Mouse (Mus musculus) lung, embryonic 14.5 days (tissue): ENCODE measurements around the gene Xlr3c. TPM values are rescaled to one million over a fixed set of nuclear protein-coding genes. Genes with fewer than 3 reads are reported as not detected.
"Not testable (repeated sequence)": the region's sequence is repeated elsewhere in the genome, so short reads cannot be mapped to it uniquely, and the experiment has no call there.

Experiments
- ATAC-seq: fragments of 200-750 bp; cut with Nextera tagmentation; 2 replicates; pipeline ENCODE4 v1.8.0; 2017; ENCODE audit warnings: mild to moderate bottlenecking, moderate TSS enrichment, moderate library complexity; ENCODE audit not compliant: insufficient read depth
- DNase-seq: peaks from one replicate; pipeline ENCODE4 v3.0.0-alpha.2; 2015
- H3K27ac ChIP-seq: fragments of 300-500 bp; sonication (generic); 2 replicates; pipeline ENCODE4 v1.5.1; 2014; ENCODE audit warnings: low read depth, mild to moderate bottlenecking, moderate library complexity
- H3K27me3 ChIP-seq: fragments of 300-500 bp; sonication (generic); 2 replicates; pipeline ENCODE4 v1.6.1; 2014; ENCODE audit warnings: low read length, control low read depth; ENCODE audit not compliant: insufficient read depth
- H3K36me3 ChIP-seq: fragments of 300-500 bp; sonication (generic); 2 replicates; pipeline ENCODE4 v1.6.1; 2014; ENCODE audit warnings: control low read depth; ENCODE audit not compliant: insufficient read depth
- H3K4me1 ChIP-seq: fragments of 300-500 bp; sonication (generic); 2 replicates; pipeline ENCODE4 v1.6.1; 2014; ENCODE audit warnings: antibody characterized with exemption, control low read depth; ENCODE audit not compliant: insufficient read depth
- H3K4me2 ChIP-seq: fragments of 300-500 bp; sonication (generic); 2 replicates; pipeline ENCODE4 v1.6.1; 2014; ENCODE audit warnings: mild to moderate bottlenecking
- H3K4me3 ChIP-seq: fragments of 300-500 bp; sonication (generic); 2 replicates; pipeline ENCODE4 v1.5.1; 2014; ENCODE audit warnings: low read depth, low read length
- H3K9ac ChIP-seq: fragments of 300-500 bp; sonication (generic); 2 replicates; pipeline ENCODE4 v1.6.1; 2014
- H3K9me3 ChIP-seq: fragments of 300-500 bp; sonication (generic); 2 replicates; pipeline ENCODE4 v1.6.1; 2016; ENCODE audit warnings: low read depth, low read length, control low read depth
- CTCF ChIP-seq: IDR thresholded peaks from 2 replicates; pipeline ENCODE4 v1.5.1; 2016; ENCODE audit warnings: antibody characterized with exemption, low read depth
- WGBS: fragments of 180-500 bp; shearing (Covaris S2); extraction: QIAGEN DNeasy Blood & Tissue Kit; methylation state at CpG from one replicate; pipeline ENCODE4 v1.1.7; 2014; 5-methylcytosine and 5-hydroxymethylcytosine counted together
- polyA plus RNA-seq: library from polyadenylated mRNA; unstranded; fragments of >200 nt; fragmentation: Nextera tagmentation; extraction: Ambion mirVana; gene quantifications from 2 replicates; pipeline ENCODE4 v1.2.1, GENCODE M21; 2014

Xlr3c gene
- polyA plus RNA-seq: not detected in 2 replicates

DNA sequence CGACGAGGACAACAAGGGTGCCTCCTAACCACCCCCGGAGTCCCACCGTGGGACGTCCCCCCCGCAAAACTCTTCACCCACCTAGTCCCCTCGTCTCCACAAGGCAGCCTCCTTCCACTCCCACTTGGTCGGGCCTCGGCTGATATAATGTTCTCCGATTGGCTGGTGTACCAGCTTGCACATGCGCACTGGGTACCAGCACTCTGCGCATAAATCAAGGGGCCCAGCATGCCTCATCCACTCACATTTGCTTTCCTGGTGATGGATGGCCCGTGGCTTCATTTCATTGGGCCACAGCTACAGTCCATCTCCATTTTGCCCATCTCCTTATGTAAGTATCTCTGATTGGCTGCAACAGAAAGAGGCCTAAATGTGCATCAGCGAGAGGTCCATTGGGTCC, at the start of gene Xlr3c:
Xlr3c (minus strand) TSS at position 121 of the 400 bp plus-strand sequence.
- not testable (repeated sequence) for H3K36me3 ChIP-seq, H3K9ac ChIP-seq, H3K4me1 ChIP-seq, H3K9me3 ChIP-seq, ATAC-seq, DNase-seq, H3K4me3 ChIP-seq, H3K4me2 ChIP-seq, H3K27me3 ChIP-seq, H3K27ac ChIP-seq
- 92% methylated on average over 12 of the region's 14 CpGs for WGBS

GRCm38 (mm10) chrX:73312522-73312921, 47.3 kb upstream of the Xlr3c start:
- no peak for ATAC-seq
- Histone ChIP-seq H3K4me2 (no peak overlapping the region), H3K9me3 (no peaks in the 10 kb centered on the region), H3K27me3 (no peaks in the 10 kb centered on the region), H3K36me3 (no peaks in the 10 kb centered on the region), H3K4me1 (no peaks in the 10 kb centered on the region), H3K4me3 (no peak overlapping the region), H3K27ac (no peak overlapping the region), H3K9ac (no peak overlapping the region)
- peak; percentile 54 for TF ChIP-seq CTCF
- 18% methylated on average over 3 of the region's 3 CpGs for WGBS
- DNase-seq: peak; percentile 71

DNA sequence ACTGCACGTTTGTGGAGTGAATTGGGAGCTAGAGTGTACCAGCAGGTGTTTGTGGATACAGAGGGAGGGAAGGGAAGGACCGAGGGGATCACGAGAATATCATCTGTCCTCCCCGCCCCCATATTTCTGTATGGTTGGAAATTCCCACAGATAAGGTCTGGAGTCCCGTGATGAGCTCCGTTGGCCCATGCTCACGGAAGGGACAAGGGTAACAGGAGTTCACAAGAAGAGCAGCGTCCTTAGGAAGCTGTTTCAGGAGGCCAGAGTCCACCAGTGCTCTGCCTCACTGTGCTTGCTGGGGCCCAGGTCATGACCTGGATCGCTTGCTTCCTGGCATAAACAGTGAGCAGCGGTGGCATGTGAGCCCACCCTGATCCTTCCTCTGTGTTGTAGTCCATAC, 30.6 kb upstream of the Xlr3c start:
- DNase-seq, H3K36me3 ChIP-seq, H3K4me3 ChIP-seq, H3K27me3 ChIP-seq, H3K9me3 ChIP-seq, H3K4me1 ChIP-seq, H3K27ac ChIP-seq, H3K4me2 ChIP-seq, H3K9ac ChIP-seq, ATAC-seq: not testable (repeated sequence)
- 55% methylated on average over 6 of the region's 10 CpGs for WGBS

GRCm38 (mm10) chrX:73292876-73293275, 27.7 kb upstream of the Xlr3c start, which contains the start of the genes Xlr5a and Xlr5c:
Xlr5a (minus strand) TSS chrX:73292976.
Xlr5c (minus strand) TSS chrX:73292976.
- not testable (repeated sequence) for H3K9me3 ChIP-seq, H3K36me3 ChIP-seq, ATAC-seq, DNase-seq, H3K9ac ChIP-seq, H3K4me2 ChIP-seq, H3K27me3 ChIP-seq, H3K4me3 ChIP-seq, H3K27ac ChIP-seq, H3K4me1 ChIP-seq
- WGBS: 94% methylated on average over 8 of the region's 17 CpGs

DNA sequence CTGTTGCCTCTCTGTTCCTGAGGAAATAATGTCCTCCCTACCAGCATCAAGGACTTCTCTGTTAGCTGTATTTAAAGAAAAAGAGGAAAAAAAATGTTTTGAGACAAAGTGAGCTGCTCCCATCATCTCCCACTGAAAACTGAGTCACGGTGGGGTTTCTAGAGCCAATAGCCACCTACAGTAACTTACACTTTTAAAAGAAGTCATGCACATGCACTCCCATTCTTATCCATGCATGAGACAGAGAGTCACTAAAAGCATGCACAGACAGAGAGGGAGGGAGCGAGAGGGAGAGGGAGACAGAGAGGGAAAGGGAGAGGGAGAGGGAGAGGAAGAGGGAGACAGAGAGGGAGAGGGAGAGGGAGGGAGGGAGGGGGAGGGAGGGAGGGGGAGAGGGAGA, 2.8 kb downstream of the Xlr3c start:
- not testable (repeated sequence) for H3K4me3 ChIP-seq, H3K4me2 ChIP-seq, ATAC-seq, DNase-seq, H3K36me3 ChIP-seq, H3K27ac ChIP-seq, H3K9me3 ChIP-seq, H3K27me3 ChIP-seq, H3K9ac ChIP-seq, H3K4me1 ChIP-seq
- WGBS: 94% methylated on average over 1 of the region's 2 CpGs

DNA sequence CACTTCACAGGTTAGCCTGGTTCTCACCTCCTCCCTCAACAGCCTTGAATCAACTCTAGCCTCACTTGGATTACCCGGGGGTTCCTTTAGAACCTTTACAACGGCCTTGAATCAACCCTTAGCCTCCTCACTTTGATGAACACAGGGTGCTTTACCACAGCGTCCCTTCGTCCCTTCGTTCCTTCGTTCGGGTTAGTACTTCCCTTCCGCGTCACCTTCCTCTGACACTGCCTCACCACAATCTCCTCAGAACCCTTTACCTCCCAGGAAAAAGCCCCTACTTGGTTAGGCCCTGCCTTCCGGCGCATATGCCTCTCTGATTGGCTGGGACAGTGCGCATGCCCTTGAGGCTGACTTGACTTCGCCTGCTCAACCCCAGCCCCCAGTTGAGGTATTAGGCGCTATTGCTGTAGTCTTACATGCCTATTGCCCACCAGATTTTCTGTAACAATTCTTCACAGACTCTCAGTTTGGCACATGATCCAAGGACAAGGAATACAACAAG, 22.3 kb downstream of the Xlr3c start, which contains the start of gene Xlr4c:
Xlr4c (minus strand) TSS at position 310 of the 505 bp plus-strand sequence.
- H3K4me1 ChIP-seq, H3K9me3 ChIP-seq, H3K9ac ChIP-seq, H3K27ac ChIP-seq, H3K27me3 ChIP-seq, H3K4me2 ChIP-seq, H3K36me3 ChIP-seq, DNase-seq, ATAC-seq, H3K4me3 ChIP-seq: not testable (repeated sequence)
- 74% methylated on average over 12 of the region's 14 CpGs for WGBS

GRCm38 (mm10) chrX:73229288-73229687, 35.9 kb downstream of the Xlr3c start:
- DNase-seq: no peak
- no peaks in the 10 kb centered on the region for H3K9me3 ChIP-seq
- WGBS: 30% methylated on average over 3 of the region's 3 CpGs
- peak overlapping the region; percentile 58; the same call in 1 of the 2 replicates for H3K9ac ChIP-seq
- no peak for ATAC-seq
- H3K27ac ChIP-seq: no peak overlapping the region
- H3K27me3 ChIP-seq: no peaks in the 10 kb centered on the region
- H3K36me3 ChIP-seq: no peaks in the 10 kb centered on the region
- H3K4me2 ChIP-seq: peak overlapping the region; percentile 71
- H3K4me3 ChIP-seq: peak overlapping the region; percentile 53
- no peak for TF ChIP-seq CTCF
- no peaks in the 10 kb centered on the region for H3K4me1 ChIP-seq
